Mouse (Mus musculus): Measurements from ENCODE around the gene Bcor. TPM values are rescaled to one million over a fixed set of nuclear protein-coding genes. Genes with fewer than 3 reads are reported as not detected.

Bcor gene
- total and polyA plus RNA-seq, 2 experiments from 2014 or later = 10.3 to 22.6 TPM

DNA sequence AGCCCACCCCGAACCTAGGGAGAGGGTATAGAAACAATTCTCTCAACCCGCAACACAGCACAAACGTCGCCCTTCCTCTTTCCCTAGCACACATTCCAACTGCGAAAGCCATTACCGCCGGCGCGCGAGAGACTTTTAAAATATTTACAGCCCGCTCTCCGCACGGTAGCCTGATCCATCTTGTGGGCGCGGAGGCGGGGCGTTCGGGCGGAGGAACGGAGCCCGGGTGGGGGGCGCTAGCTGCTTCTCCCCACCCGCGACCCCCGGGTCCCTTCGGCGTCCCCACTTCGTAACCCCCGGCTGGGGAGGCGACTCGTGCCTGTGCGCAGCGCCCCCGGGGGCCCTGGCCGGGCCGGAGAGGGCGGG lies 32.4 kb downstream of the Bcor start:
- 3% methylated on average over 33 of the region's 37 CpGs for WGBS

GRCm38 (mm10) chrX:12127106-12127670 lies 33.0 kb downstream of the Bcor start:
- no peaks in the 10 kb centered on the region for H3K36me3 ChIP-seq (ENCODE audit: insufficient read depth, low read length)
- peak overlapping the region; percentile 68 for H3K4me2 ChIP-seq (ENCODE audit: low read depth, low read length)
- no peaks in the 10 kb centered on the region for H3K9me3 ChIP-seq (ENCODE audit: low read length)
- H3K4me3 ChIP-seq (ENCODE audit: low read length) = peak overlapping the region; percentile 55
- peaks cover 16% of the 10 kb centered on the region; the same call in 1 of the 2 replicates for H3K27me3 ChIP-seq (ENCODE audit: insufficient read depth, low read length)
- ATAC-seq = no peak
- no peak for TF ChIP-seq CTCF (IDR thresholded peaks at IDR 0.05; ENCODE audit: low read depth)
- 10% methylated on average over 24 of the region's 24 CpGs for WGBS
- no peak for DNase-seq (ENCODE audit: low spot score)
- H3K4me1 ChIP-seq (ENCODE audit: insufficient read depth, low read length) = peaks cover 9% of the 10 kb centered on the region; the same call in 1 of the 2 replicates
- H3K27ac ChIP-seq = no peak overlapping the region
- H3K9ac ChIP-seq (replicated peaks; ENCODE audit: low read length) = peak overlapping the region; percentile 64

More for the DNA sequence above, 32.4 kb downstream of the Bcor start:
- DNase-seq (ENCODE audit: low spot score) (peak; percentile 44), ATAC-seq (peak; percentile 31)
- peak overlapping the region; percentile 68 for H3K4me2 ChIP-seq (ENCODE audit: low read depth, low read length)
- peak overlapping the region; percentile 64 for H3K9ac ChIP-seq (replicated peaks; ENCODE audit: low read length)
- H3K4me1 ChIP-seq (ENCODE audit: insufficient read depth, low read length) = peaks cover 9% of the 10 kb centered on the region; the same call in 1 of the 2 replicates
- peaks cover 18% of the 10 kb centered on the region; the same call in 1 of the 2 replicates for H3K27me3 ChIP-seq (ENCODE audit: insufficient read depth, low read length)
- peak overlapping the region; percentile 55 for H3K4me3 ChIP-seq (ENCODE audit: low read length)
- H3K9me3 ChIP-seq (ENCODE audit: low read length) = no peaks in the 10 kb centered on the region
- no peak for TF ChIP-seq CTCF (IDR thresholded peaks at IDR 0.05; ENCODE audit: low read depth)
- H3K27ac ChIP-seq = no peak overlapping the region; the same call in 1 of the 2 replicates
- H3K36me3 ChIP-seq (ENCODE audit: insufficient read depth, low read length) = no peaks in the 10 kb centered on the region

DNA sequence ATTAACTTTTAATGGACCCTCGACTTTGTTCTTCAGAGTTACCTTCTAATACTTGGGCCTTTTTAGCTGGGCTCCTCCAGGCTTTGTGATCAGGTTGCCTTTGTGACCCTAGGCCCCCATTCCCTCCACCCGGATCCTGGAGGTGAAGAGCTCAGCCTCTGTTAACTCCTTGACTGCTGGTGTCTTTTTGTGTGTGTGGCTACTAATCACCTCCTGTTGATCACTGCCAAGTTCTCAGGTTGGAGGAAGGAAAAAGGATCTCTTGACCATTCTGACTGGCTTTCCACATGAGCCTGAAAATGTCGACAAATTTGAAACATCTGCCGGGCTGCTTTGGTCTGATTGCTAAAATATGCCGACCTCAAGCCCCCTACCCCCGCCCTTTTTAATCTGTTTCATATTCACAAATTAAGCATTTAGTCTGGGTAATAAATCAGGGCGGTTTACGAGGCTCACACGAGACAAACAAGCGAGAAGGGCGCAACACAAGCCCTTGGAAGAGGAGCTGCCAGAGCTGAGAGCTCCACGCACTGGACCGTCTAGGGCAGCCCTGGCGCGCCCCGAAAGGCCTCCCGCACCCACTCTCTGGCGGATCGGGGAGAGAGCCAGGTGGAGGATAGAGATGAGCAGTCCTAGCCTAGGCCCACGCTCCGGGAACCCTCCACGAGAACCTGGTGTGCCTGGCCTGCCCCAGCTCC lies 33.6 kb downstream of the Bcor start:
- Histone ChIP-seq H3K4me2 (ENCODE audit: low read depth, low read length) (peak overlapping the region; percentile 68), H3K36me3 (ENCODE audit: insufficient read depth, low read length) (no peaks in the 10 kb centered on the region), H3K4me1 (ENCODE audit: insufficient read depth, low read length) (peaks cover 9% of the 10 kb centered on the region; the same call in 1 of the 2 replicates), H3K27me3 (ENCODE audit: insufficient read depth, low read length) (peaks cover 14% of the 10 kb centered on the region; the same call in 1 of the 2 replicates), H3K9ac (replicated peaks; ENCODE audit: low read length) (no peak overlapping the region), H3K9me3 (ENCODE audit: low read length) (no peaks in the 10 kb centered on the region), H3K27ac (no peak overlapping the region), H3K4me3 (ENCODE audit: low read length) (peak overlapping the region; percentile 55)
- TF ChIP-seq CTCF (IDR thresholded peaks at IDR 0.05; ENCODE audit: low read depth) = no peak
- DNase-seq (ENCODE audit: low spot score) (no peak), ATAC-seq (no peak)
- WGBS = 23% methylated on average over 22 of the region's 22 CpGs

DNA sequence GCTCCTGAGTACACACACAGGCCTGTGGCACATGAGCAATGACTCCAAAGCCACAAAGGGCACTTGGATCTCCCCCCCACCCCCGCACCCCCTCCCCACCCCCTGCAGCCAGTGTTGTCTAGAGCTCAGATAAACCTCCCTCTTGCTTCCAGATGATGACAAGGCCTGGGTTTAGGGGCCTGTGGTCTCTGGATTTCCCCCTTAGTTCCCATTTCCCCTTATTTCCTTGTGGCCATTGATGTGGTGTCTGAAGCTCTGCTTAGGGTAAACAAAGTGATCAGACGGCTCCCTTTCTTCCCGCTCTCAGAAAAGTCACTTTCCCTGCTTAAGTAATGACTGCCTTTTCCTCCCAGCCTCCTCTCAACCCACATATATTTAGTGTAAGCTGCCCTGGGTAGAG lies 35.6 kb downstream of the Bcor start:
- Histone ChIP-seq H3K27ac (no peak overlapping the region), H3K4me3 (ENCODE audit: low read length) (no peak overlapping the region), H3K36me3 (ENCODE audit: insufficient read depth, low read length) (no peaks in the 10 kb centered on the region), H3K9ac (replicated peaks; ENCODE audit: low read length) (no peak overlapping the region), H3K4me2 (ENCODE audit: low read depth, low read length) (no peak overlapping the region), H3K9me3 (ENCODE audit: low read length) (no peaks in the 10 kb centered on the region), H3K27me3 (ENCODE audit: insufficient read depth, low read length) (peaks cover 3% of the 10 kb centered on the region; the same call in 1 of the 2 replicates), H3K4me1 (ENCODE audit: insufficient read depth, low read length) (peaks cover 9% of the 10 kb centered on the region; the same call in 1 of the 2 replicates)
- WGBS = 40% methylated on average over 3 of the region's 3 CpGs
- ATAC-seq (no peak), DNase-seq (ENCODE audit: low spot score) (no peak)
- TF ChIP-seq CTCF (IDR thresholded peaks at IDR 0.05; ENCODE audit: low read depth) = no peak

DNA sequence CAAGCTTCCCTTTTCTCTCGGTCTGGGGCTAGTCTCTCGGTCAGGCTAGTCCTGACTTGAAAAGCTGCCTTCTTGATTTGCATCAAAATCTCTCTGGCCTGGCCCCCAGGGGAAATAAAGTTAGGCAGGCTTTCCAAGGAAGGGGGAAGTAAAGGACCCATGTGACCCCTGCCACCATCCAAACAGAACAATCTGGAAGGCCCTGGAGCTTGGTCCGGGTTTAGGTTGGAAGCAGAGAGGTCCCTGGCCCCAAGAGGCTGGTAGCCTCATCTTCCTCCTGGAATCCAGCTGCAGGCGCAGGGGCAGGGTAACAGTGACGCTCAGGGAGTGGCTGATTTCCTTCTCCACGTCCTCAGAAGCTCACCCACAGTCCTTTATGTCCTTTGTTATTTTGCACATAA lies 36.5 kb downstream of the Bcor start:
- Histone ChIP-seq H3K4me3 (ENCODE audit: low read length) (no peak overlapping the region), H3K27ac (no peak overlapping the region), H3K4me1 (ENCODE audit: insufficient read depth, low read length) (peaks cover 5% of the 10 kb centered on the region; the same call in 1 of the 2 replicates), H3K4me2 (ENCODE audit: low read depth, low read length) (no peak overlapping the region), H3K9me3 (ENCODE audit: low read length) (no peaks in the 10 kb centered on the region), H3K9ac (replicated peaks; ENCODE audit: low read length) (no peak overlapping the region), H3K36me3 (ENCODE audit: insufficient read depth, low read length) (no peaks in the 10 kb centered on the region), H3K27me3 (ENCODE audit: insufficient read depth, low read length) (peaks cover 2% of the 10 kb centered on the region; the same call in 1 of the 2 replicates)
- ATAC-seq (no peak), DNase-seq (ENCODE audit: low spot score) (no peak)
- WGBS = 17% methylated on average over 6 of the region's 6 CpGs
- no peak for TF ChIP-seq CTCF (IDR thresholded peaks at IDR 0.05; ENCODE audit: low read depth)

- no peaks in the 10 kb centered on the region for H3K27me3 ChIP-seq (ENCODE audit: insufficient read depth, low read length)
- peak; percentile 71 for ATAC-seq
Measured at GRCm38 (mm10) chrX:12122594-12123331, 37.4 kb downstream of the Bcor start.

More at GRCm38 (mm10) chrX:12122594-12123331, 37.4 kb downstream of the Bcor start:
- no peaks in the 10 kb centered on the region for H3K9me3 ChIP-seq (ENCODE audit: low read length)
- WGBS = 13% methylated on average over 21 of the region's 21 CpGs
- no peaks in the 10 kb centered on the region for H3K36me3 ChIP-seq (ENCODE audit: insufficient read depth, low read length)
- H3K4me2 ChIP-seq (ENCODE audit: low read depth, low read length) = peak overlapping the region; percentile 36
- H3K9ac ChIP-seq (replicated peaks; ENCODE audit: low read length) = no peak overlapping the region
- H3K4me3 ChIP-seq (ENCODE audit: low read length) = no peak overlapping the region
- 0 out of 2 replicates have a peak, but pooled peaks cover 3% of the 10 kb centered on the region for H3K4me1 ChIP-seq (ENCODE audit: insufficient read depth, low read length)
- peak; percentile 50 for DNase-seq (ENCODE audit: low spot score)
- H3K27ac ChIP-seq = no peak overlapping the region
- TF ChIP-seq CTCF (IDR thresholded peaks at IDR 0.05; ENCODE audit: low read depth) = no peak

Data from hindbrain, postnatal 0 days (tissue).